Mouse (Mus musculus) bone marrow, adult 2 months (tissue): ENCODE measurements around the gene Dnmbp.

Experiments
- CTCF ChIP-seq: fragments of 200-500 bp; IDR thresholded peaks from 2 replicates; pipeline ENCODE4 v1.5.1; 2011; ENCODE audit warnings: low read length, control low read depth; ENCODE audit not compliant: control insufficient read depth, insufficient read depth
- POLR2A ChIP-seq: fragments of 200-500 bp; IDR thresholded peaks from 2 replicates; pipeline ENCODE4 v1.6.1; 2011; ENCODE audit warnings: low read depth, mild to moderate bottlenecking, control low read depth, low read length, borderline replicate concordance; ENCODE audit not compliant: control insufficient read depth

DNA sequence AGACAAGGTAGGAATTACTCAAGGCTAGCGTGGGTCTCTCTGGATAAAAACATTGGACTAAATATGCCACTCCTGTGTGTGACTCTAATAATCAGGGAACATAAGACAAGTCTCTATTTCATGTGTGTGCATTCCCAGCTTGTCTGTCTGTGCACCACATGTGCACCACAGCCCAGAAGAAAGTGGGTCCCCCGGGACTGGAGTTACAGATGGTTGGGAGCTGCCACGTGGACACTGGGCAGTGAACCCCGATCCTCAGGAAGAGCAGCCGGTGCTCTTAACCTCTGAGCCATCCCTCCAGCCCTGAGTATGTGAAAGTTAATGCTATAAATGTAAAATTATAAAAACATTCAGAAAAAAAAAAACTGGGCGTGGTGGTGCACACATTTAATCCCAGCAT lies 22.2 kb downstream of the Dnmbp start:
- no peak for TF ChIP-seq CTCF
- no peak for TF ChIP-seq POLR2A
